Mouse (Mus musculus) hindbrain, embryonic 12.5 days (tissue): Measurements from ENCODE around the gene Noxa1. TPM values are rescaled to one million over a fixed set of nuclear protein-coding genes. Genes with fewer than 3 reads are reported as not detected.

Experiments used
- ATAC-seq: fragments of 200-750 bp; cut with Nextera tagmentation; 2 replicates; pipeline ENCODE4 v1.8.0; 2017; ENCODE audit warnings: moderate TSS enrichment; ENCODE audit not compliant: low FRiP score
- H3K27ac ChIP-seq: fragments of 300-500 bp; sonication (generic); 2 replicates; pipeline ENCODE4 v1.5.1; 2016; ENCODE audit warnings: mild to moderate bottlenecking
- H3K27me3 ChIP-seq: fragments of 300-500 bp; sonication (generic); 2 replicates; pipeline ENCODE4 v1.6.1; 2016; ENCODE audit warnings: mild to moderate bottlenecking
- H3K36me3 ChIP-seq: fragments of 300-500 bp; sonication (generic); 2 replicates; pipeline ENCODE4 v1.6.1; 2016; ENCODE audit warnings: mild to moderate bottlenecking
- H3K4me1 ChIP-seq: fragments of 300-500 bp; sonication (generic); 2 replicates; pipeline ENCODE4 v1.6.1; 2016
- H3K4me2 ChIP-seq: fragments of 300-500 bp; sonication (generic); replicated peaks from 2 replicates; pipeline ENCODE4 v1.6.1; 2016; ENCODE audit warnings: mild to moderate bottlenecking
- H3K4me3 ChIP-seq: fragments of 300-500 bp; sonication (generic); 2 replicates; pipeline ENCODE4 v1.5.1; 2016; ENCODE audit warnings: mild to moderate bottlenecking
- H3K9ac ChIP-seq: fragments of 300-500 bp; sonication (generic); 2 replicates; pipeline ENCODE4 v1.6.1; 2016; ENCODE audit warnings: mild to moderate bottlenecking, moderate library complexity
- H3K9me3 ChIP-seq: fragments of 300-500 bp; sonication (generic); replicated peaks from 2 replicates; pipeline ENCODE4 v1.6.1; 2016; ENCODE audit warnings: mild to moderate bottlenecking
- WGBS: fragments of 180-500 bp; shearing (Covaris S2); methylation state at CpG from one replicate; pipeline ENCODE4 v1.1.7; 2016; 5-methylcytosine and 5-hydroxymethylcytosine counted together
- polyA plus RNA-seq: library from polyadenylated mRNA; unstranded; fragments of >200 nt; fragmentation: Nextera tagmentation; extraction: Ambion mirVana; gene quantifications from 2 replicates; pipeline ENCODE4 v1.2.1, GENCODE M21; 2016

Noxa1 gene
- polyA plus RNA-seq, 1 experiment from 2014 or later: 0.22 TPM

- 87% methylated on average over 3 of the region's 3 CpGs for WGBS
- H3K4me1 ChIP-seq: no peaks in the 10 kb centered on the region
- H3K9ac ChIP-seq: no peak overlapping the region
- no peak overlapping the region for H3K27ac ChIP-seq
- H3K4me2 ChIP-seq: no peak overlapping the region
- 0 out of 2 replicates have a peak, but pooled peaks cover 3% of the 10 kb centered on the region for H3K27me3 ChIP-seq
- no peak for ATAC-seq
- no peaks in the 10 kb centered on the region for H3K36me3 ChIP-seq
- H3K4me3 ChIP-seq: no peak overlapping the region
- H3K9me3 ChIP-seq: no peaks in the 10 kb centered on the region
Measured at GRCm38 (mm10) chr2:25088636-25089035, 6.3 kb downstream of the Noxa1 start.

- no peak overlapping the region for H3K27ac ChIP-seq
- no peak overlapping the region for H3K4me3 ChIP-seq
- H3K9ac ChIP-seq: no peak overlapping the region
- no peaks in the 10 kb centered on the region for H3K9me3 ChIP-seq
- no peaks in the 10 kb centered on the region for H3K36me3 ChIP-seq
- no peaks in the 10 kb centered on the region for H3K4me1 ChIP-seq
- no peak overlapping the region for H3K4me2 ChIP-seq
- WGBS: 97% methylated on average over 2 of the region's 2 CpGs
- H3K27me3 ChIP-seq: no peaks in the 10 kb centered on the region
- ATAC-seq: no peak
Measured at GRCm38 (mm10) chr2:25087842-25088241, 7.1 kb downstream of the Noxa1 start.

GRCm38 (mm10) chr2:25085571-25085970 lies 9.4 kb downstream of the Noxa1 start:
- ATAC-seq: no peak
- Histone ChIP-seq H3K27me3 (no peaks in the 10 kb centered on the region), H3K4me2 (no peak overlapping the region), H3K9me3 (no peaks in the 10 kb centered on the region), H3K4me1 (no peaks in the 10 kb centered on the region), H3K27ac (no peak overlapping the region), H3K4me3 (no peak overlapping the region), H3K36me3 (no peaks in the 10 kb centered on the region), H3K9ac (no peak overlapping the region)
- 94% methylated on average over 5 of the region's 5 CpGs for WGBS

GRCm38 (mm10) chr2:25083697-25084096 lies 11.3 kb downstream of the Noxa1 start:
- H3K9ac ChIP-seq: no peak overlapping the region
- H3K4me3 ChIP-seq: no peak overlapping the region
- H3K9me3 ChIP-seq: no peaks in the 10 kb centered on the region
- no peak for ATAC-seq
- H3K27ac ChIP-seq: no peak overlapping the region
- WGBS: 80% methylated on average over 3 of the region's 4 CpGs
- no peak overlapping the region for H3K4me2 ChIP-seq
- no peaks in the 10 kb centered on the region for H3K36me3 ChIP-seq
- H3K27me3 ChIP-seq: no peaks in the 10 kb centered on the region
- H3K4me1 ChIP-seq: no peaks in the 10 kb centered on the region

GRCm38 (mm10) chr2:25080076-25080475 lies 14.9 kb downstream of the Noxa1 start, which contains the start of gene Entpd8:
Gene Entpd8 (plus strand): TSS chr2:25080304.
- Histone ChIP-seq H3K36me3 (no peaks in the 10 kb centered on the region), H3K9me3 (no peaks in the 10 kb centered on the region), H3K4me1 (no peaks in the 10 kb centered on the region), H3K9ac (no peak within 1 kb of the TSS), H3K4me2 (no peak within 1 kb of the TSS), H3K27ac (no peak within 1 kb of the TSS), H3K27me3 (no peaks in the 10 kb centered on the region), H3K4me3 (no peak within 1 kb of the TSS)
- ATAC-seq: no peak
- WGBS: 67% methylated on average over 5 of the region's 5 CpGs

GRCm38 (mm10) chr2:25078967-25079366 lies 16.0 kb downstream of the Noxa1 start:
- Histone ChIP-seq H3K9me3 (no peaks in the 10 kb centered on the region), H3K4me3 (no peak overlapping the region), H3K36me3 (no peaks in the 10 kb centered on the region), H3K27me3 (no peaks in the 10 kb centered on the region), H3K4me2 (no peak overlapping the region), H3K27ac (no peak overlapping the region), H3K9ac (no peak overlapping the region), H3K4me1 (no peaks in the 10 kb centered on the region)
- 58% methylated on average over 1 of the region's 1 CpGs for WGBS
- no peak for ATAC-seq

- Histone ChIP-seq H3K36me3 (no peaks in the 10 kb centered on the region), H3K4me1 (no peaks in the 10 kb centered on the region), H3K9ac (no peak overlapping the region), H3K4me3 (no peak overlapping the region), H3K4me2 (no peak overlapping the region), H3K9me3 (no peaks in the 10 kb centered on the region), H3K27ac (no peak overlapping the region), H3K27me3 (no peaks in the 10 kb centered on the region)
- WGBS: 67% methylated on average over 4 of the region's 4 CpGs
- no peak for ATAC-seq
Measured at GRCm38 (mm10) chr2:25075506-25075905, 19.4 kb downstream of the Noxa1 start.

- H3K4me1 ChIP-seq: no peaks in the 10 kb centered on the region
- H3K9me3 ChIP-seq: no peaks in the 10 kb centered on the region
- H3K36me3 ChIP-seq: no peaks in the 10 kb centered on the region
- WGBS: 88% methylated on average over 4 of the region's 4 CpGs
- no peak overlapping the region for H3K9ac ChIP-seq
- H3K27ac ChIP-seq: no peak overlapping the region
- ATAC-seq: no peak
- no peaks in the 10 kb centered on the region for H3K27me3 ChIP-seq
- H3K4me2 ChIP-seq: no peak overlapping the region
- H3K4me3 ChIP-seq: no peak overlapping the region
Measured at GRCm38 (mm10) chr2:25072398-25072797, 22.6 kb downstream of the Noxa1 start.

GRCm38 (mm10) chr2:25069537-25069936 lies 25.4 kb downstream of the Noxa1 start:
- H3K36me3 ChIP-seq: no peaks in the 10 kb centered on the region
- H3K27me3 ChIP-seq: no peaks in the 10 kb centered on the region
- H3K27ac ChIP-seq: no peak overlapping the region
- no peak overlapping the region for H3K4me2 ChIP-seq
- no peaks in the 10 kb centered on the region for H3K4me1 ChIP-seq
- H3K9ac ChIP-seq: no peak overlapping the region
- ATAC-seq: no peak
- H3K9me3 ChIP-seq: no peaks in the 10 kb centered on the region
- no peak overlapping the region for H3K4me3 ChIP-seq
- 73% methylated on average over 4 of the region's 4 CpGs for WGBS

GRCm38 (mm10) chr2:25066552-25066951 lies 28.4 kb downstream of the Noxa1 start:
- 86% methylated on average over 4 of the region's 4 CpGs for WGBS
- no peak for ATAC-seq
- H3K36me3 ChIP-seq: peaks cover 22% of the 10 kb centered on the region

GRCm38 (mm10) chr2:25065537-25065936 lies 29.4 kb downstream of the Noxa1 start:
- H3K9ac ChIP-seq: no peak overlapping the region
- peaks cover 32% of the 10 kb centered on the region for H3K36me3 ChIP-seq
- no peaks in the 10 kb centered on the region for H3K4me1 ChIP-seq
- no peak overlapping the region for H3K27ac ChIP-seq
- ATAC-seq: no peak
- H3K4me2 ChIP-seq: no peak overlapping the region
- H3K4me3 ChIP-seq: no peak overlapping the region
- no peaks in the 10 kb centered on the region for H3K9me3 ChIP-seq
- H3K27me3 ChIP-seq: no peaks in the 10 kb centered on the region

More at GRCm38 (mm10) chr2:25066552-25066951, 28.4 kb downstream of the Noxa1 start:
- H3K27me3 ChIP-seq: no peaks in the 10 kb centered on the region
- no peaks in the 10 kb centered on the region for H3K4me1 ChIP-seq
- no peak overlapping the region for H3K9ac ChIP-seq
- no peak overlapping the region for H3K4me3 ChIP-seq
- H3K27ac ChIP-seq: no peak overlapping the region
- H3K4me2 ChIP-seq: no peak overlapping the region
- no peaks in the 10 kb centered on the region for H3K9me3 ChIP-seq

- 96% methylated on average over 1 of the region's 1 CpGs for WGBS
- no peak overlapping the region for H3K27ac ChIP-seq
- no peaks in the 10 kb centered on the region for H3K9me3 ChIP-seq
- no peak overlapping the region for H3K4me2 ChIP-seq
- H3K36me3 ChIP-seq: peaks cover 45% of the 10 kb centered on the region
- no peak for ATAC-seq
- H3K4me1 ChIP-seq: no peaks in the 10 kb centered on the region
- no peak overlapping the region for H3K4me3 ChIP-seq
- H3K27me3 ChIP-seq: no peaks in the 10 kb centered on the region
- H3K9ac ChIP-seq: no peak overlapping the region
Measured at GRCm38 (mm10) chr2:25064285-25064684, 30.7 kb downstream of the Noxa1 start.

GRCm38 (mm10) chr2:25063523-25063922 lies 31.4 kb downstream of the Noxa1 start:
- Histone ChIP-seq H3K36me3 (peaks cover 51% of the 10 kb centered on the region), H3K4me3 (no peak overlapping the region), H3K9ac (no peak overlapping the region), H3K4me2 (no peak overlapping the region), H3K4me1 (no peaks in the 10 kb centered on the region), H3K9me3 (no peaks in the 10 kb centered on the region), H3K27ac (no peak overlapping the region), H3K27me3 (no peaks in the 10 kb centered on the region)
- 90% methylated on average over 5 of the region's 5 CpGs for WGBS
- ATAC-seq: no peak
